Mouse (Mus musculus): ENCODE measurements around the gene Map3k10. TPM values are rescaled to one million over a fixed set of nuclear protein-coding genes. Genes with fewer than 3 reads are reported as not detected.

Gene Map3k10
- polyA plus RNA-seq, 1 experiment from 2014 or later = 5.6 TPM

DNA sequence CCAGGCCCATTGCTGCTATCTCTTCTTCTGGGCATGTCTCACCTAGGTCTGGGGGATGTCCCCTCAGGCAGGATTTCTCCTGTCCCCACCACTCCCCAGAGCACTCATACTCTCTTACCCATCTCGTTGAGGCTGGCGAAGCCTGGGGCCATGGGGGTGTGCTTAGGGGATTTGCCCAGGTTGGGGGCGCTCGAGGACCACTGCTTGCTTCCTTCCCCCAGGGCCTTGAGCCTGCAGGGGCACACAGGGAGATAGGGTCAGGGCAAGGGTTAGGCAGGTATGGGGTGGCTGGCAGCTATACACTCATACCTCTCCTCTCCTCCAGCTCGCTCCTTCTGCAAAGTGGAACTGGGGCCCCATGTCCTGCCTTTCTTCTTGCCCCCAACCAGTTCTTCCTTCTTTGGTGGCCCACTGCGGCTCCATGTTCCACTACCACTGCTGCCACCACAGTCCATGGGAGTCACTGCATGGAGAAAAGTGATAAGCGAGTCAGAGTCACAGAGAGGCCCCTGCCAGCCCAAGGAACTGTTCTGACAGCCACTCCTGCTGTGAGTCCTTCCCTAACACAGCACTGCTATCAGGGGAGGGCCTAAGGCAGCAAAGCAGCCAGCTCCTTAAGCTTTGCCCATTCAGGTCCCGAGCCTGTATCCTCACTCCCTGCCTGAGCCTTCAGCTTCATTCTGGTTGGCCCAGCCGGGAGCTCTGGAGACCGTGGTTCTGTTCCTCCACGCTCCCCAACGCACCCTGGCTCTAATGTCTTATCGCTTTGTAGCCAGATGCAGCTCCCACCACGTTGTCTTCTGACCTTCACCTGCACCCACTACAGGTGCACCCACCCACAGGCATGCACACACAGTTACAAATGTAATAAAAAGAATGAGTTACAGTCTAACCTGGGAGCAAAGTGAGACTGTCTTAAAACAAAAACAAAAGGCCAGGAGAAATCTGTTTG lies 15.4 kb downstream of the Map3k10 start:
- no peaks in the 10 kb centered on the region for H3K9me3 ChIP-seq (ENCODE audit: control insufficient read depth, low read length)
- peak overlapping the region; percentile 2 for H3K4me2 ChIP-seq
- H3K4me1 ChIP-seq (replicated peaks; ENCODE audit: control insufficient read depth, insufficient read depth, low read length) = peaks cover 7% of the 10 kb centered on the region; the same call in 1 of the 2 replicates
- ATAC-seq (replicated peaks; ENCODE audit: low FRiP score) (peak; percentile 89), DNase-seq (ENCODE audit: low spot score) (peak; percentile 40)
- H3K4me3 ChIP-seq (ENCODE audit: low read depth, low read length) = no peak overlapping the region
- H3K27ac ChIP-seq (ENCODE audit: low read depth, low read length) = no peak overlapping the region
- no peaks in the 10 kb centered on the region for H3K36me3 ChIP-seq (ENCODE audit: control insufficient read depth, insufficient read depth, low read length)
- H3K9ac ChIP-seq (ENCODE audit: low read depth, low read length) = no peak overlapping the region
- WGBS = 45% methylated on average over 14 of the region's 14 CpGs
- H3K27me3 ChIP-seq (replicated peaks; ENCODE audit: control insufficient read depth, insufficient read depth, low read length) = peaks cover 57% of the 10 kb centered on the region

DNA sequence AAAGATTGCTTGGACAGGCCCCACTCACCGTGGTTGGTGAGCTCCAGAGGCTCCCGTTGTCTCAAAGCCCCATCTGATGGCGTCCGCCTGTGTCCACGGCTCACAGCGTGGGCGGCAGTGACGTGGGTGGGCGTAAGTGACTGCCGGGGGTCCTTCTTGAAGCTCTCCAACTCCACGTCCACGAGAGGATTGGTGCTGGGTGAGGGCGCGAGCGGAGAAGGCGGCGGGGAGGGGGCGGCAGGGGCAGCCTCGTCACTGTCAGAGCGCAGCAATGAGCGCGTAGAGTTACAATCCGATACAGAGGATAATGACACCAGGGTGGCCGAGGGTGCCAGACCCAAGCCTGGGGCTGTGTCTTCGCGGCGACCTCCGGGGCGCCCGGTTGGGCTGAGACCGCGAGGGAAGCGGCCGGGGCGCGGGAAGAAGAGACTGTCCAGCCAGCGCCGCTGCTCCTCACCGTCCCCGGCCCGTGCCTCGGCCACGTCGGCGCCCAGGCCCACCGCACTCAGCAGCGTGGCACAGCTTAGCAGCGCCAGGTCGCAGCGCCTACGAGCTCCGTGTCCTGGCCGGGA lies 16.5 kb downstream of the Map3k10 start:
- Histone ChIP-seq H3K9me3 (ENCODE audit: control insufficient read depth, low read length) (no peaks in the 10 kb centered on the region), H3K4me3 (ENCODE audit: low read depth, low read length) (no peak overlapping the region; the same call in 1 of the 2 replicates), H3K36me3 (ENCODE audit: control insufficient read depth, insufficient read depth, low read length) (no peaks in the 10 kb centered on the region), H3K27ac (ENCODE audit: low read depth, low read length) (no peak overlapping the region), H3K9ac (ENCODE audit: low read depth, low read length) (no peak overlapping the region), H3K4me1 (replicated peaks; ENCODE audit: control insufficient read depth, insufficient read depth, low read length) (peaks cover 7% of the 10 kb centered on the region; the same call in 1 of the 2 replicates), H3K27me3 (replicated peaks; ENCODE audit: control insufficient read depth, insufficient read depth, low read length) (peaks cover 68% of the 10 kb centered on the region), H3K4me2 (peak overlapping the region; percentile 32)
- DNase-seq (ENCODE audit: low spot score) (no peak), ATAC-seq (replicated peaks; ENCODE audit: low FRiP score) (no peak)
- 15% methylated on average over 53 of the region's 53 CpGs for WGBS

DNA sequence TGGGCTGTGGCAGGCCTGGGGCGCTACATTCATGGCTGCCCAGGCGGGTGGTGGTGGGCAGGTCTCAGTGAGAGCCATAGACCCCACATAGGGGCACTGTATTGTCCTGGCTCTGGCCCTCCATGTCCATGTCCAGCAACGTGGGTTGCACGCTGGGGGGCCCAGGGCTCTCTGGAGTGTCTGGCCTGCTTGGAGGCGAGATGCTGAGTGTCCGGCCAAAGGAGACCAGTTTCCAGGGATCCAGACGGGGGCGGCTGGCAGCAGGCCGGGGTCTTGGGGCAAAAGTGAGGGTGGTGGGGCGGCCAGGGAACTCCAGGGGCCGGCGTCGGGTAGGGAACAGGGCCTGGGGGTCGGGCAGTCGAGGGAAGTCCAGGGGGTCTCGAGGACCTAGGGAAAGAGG lies 17.8 kb downstream of the Map3k10 start:
- Histone ChIP-seq H3K27me3 (replicated peaks; ENCODE audit: control insufficient read depth, insufficient read depth, low read length) (peaks cover 77% of the 10 kb centered on the region), H3K9ac (ENCODE audit: low read depth, low read length) (no peak overlapping the region), H3K4me2 (no peak overlapping the region), H3K9me3 (ENCODE audit: control insufficient read depth, low read length) (no peaks in the 10 kb centered on the region), H3K36me3 (ENCODE audit: control insufficient read depth, insufficient read depth, low read length) (no peaks in the 10 kb centered on the region), H3K4me1 (replicated peaks; ENCODE audit: control insufficient read depth, insufficient read depth, low read length) (peaks cover 7% of the 10 kb centered on the region; the same call in 1 of the 2 replicates), H3K4me3 (ENCODE audit: low read depth, low read length) (no peak overlapping the region), H3K27ac (ENCODE audit: low read depth, low read length) (no peak overlapping the region)
- ATAC-seq (replicated peaks; ENCODE audit: low FRiP score) (no peak), DNase-seq (ENCODE audit: low spot score) (no peak)
- WGBS = 83% methylated on average over 16 of the region's 16 CpGs

DNA sequence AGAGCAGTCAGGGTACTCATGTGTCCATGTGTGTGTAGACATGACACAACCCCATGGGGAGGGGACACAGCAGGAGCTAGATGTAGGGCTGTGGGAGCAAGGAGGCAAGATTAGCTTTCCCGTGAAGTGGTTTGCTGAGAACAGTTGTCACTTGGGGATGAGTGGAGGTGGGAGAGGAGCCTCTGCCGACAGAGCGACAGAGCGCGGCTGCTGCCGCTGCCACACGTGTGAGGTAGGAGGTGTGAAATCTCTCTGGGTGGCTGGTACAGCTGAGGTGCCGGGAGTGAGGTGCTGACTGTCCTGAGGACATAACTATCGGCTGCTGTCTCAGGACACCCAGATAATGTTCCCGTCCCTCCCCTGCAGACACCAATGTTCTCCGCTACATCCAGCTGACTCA lies 18.9 kb downstream of the Map3k10 start:
- Histone ChIP-seq H3K27ac (ENCODE audit: low read depth, low read length) (no peak overlapping the region), H3K27me3 (replicated peaks; ENCODE audit: control insufficient read depth, insufficient read depth, low read length) (peaks cover 79% of the 10 kb centered on the region), H3K9ac (ENCODE audit: low read depth, low read length) (no peak overlapping the region), H3K4me2 (no peak overlapping the region), H3K36me3 (ENCODE audit: control insufficient read depth, insufficient read depth, low read length) (no peaks in the 10 kb centered on the region), H3K9me3 (ENCODE audit: control insufficient read depth, low read length) (no peaks in the 10 kb centered on the region), H3K4me1 (replicated peaks; ENCODE audit: control insufficient read depth, insufficient read depth, low read length) (peaks cover 7% of the 10 kb centered on the region; the same call in 1 of the 2 replicates), H3K4me3 (ENCODE audit: low read depth, low read length) (no peak overlapping the region)
- DNase-seq (ENCODE audit: low spot score) = no peak
- no peak for ATAC-seq (replicated peaks; ENCODE audit: low FRiP score)
- 40% methylated on average over 11 of the region's 11 CpGs for WGBS

DNA sequence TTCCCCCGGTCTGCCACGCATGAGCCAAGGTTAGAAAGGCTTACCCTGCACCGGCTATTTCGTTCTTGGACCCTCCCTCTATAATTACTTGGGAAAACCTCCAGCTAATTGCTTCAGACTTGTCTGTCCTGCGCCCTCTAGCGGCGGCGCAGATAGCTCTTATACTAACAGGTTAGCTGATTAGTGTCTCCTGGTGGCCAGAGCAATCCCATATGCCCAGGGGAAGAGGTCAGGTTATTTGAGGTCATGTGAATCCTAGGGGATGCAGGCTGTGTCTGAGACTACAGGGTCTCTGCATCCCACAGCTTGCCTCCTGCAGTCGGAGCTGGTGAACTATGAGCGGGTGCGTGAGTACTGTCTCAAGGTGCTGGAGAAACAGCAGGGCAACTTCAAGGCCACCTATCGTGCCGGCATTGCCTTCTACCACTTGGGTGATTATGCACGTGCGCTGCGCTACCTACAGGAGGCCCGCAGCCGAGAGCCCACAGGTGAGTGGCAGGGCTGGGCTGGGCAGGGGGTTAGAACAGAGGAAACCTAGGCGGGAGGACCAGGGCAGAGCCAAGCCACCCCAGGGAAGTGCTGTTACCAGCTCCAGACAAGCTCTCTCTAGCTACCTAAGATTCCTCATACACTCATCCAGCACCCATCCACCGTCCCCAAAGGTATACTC lies 19.7 kb downstream of the Map3k10 start:
- Histone ChIP-seq H3K9me3 (ENCODE audit: control insufficient read depth, low read length) (no peaks in the 10 kb centered on the region), H3K4me3 (ENCODE audit: low read depth, low read length) (no peak overlapping the region), H3K4me1 (replicated peaks; ENCODE audit: control insufficient read depth, insufficient read depth, low read length) (peaks cover 7% of the 10 kb centered on the region; the same call in 1 of the 2 replicates), H3K4me2 (no peak overlapping the region), H3K9ac (ENCODE audit: low read depth, low read length) (no peak overlapping the region), H3K36me3 (ENCODE audit: control insufficient read depth, insufficient read depth, low read length) (no peaks in the 10 kb centered on the region), H3K27ac (ENCODE audit: low read depth, low read length) (no peak overlapping the region), H3K27me3 (replicated peaks; ENCODE audit: control insufficient read depth, insufficient read depth, low read length) (peaks cover 78% of the 10 kb centered on the region)
- DNase-seq (ENCODE audit: low spot score) = no peak
- WGBS = 54% methylated on average over 20 of the region's 20 CpGs
- no peak for ATAC-seq (replicated peaks; ENCODE audit: low FRiP score)

DNA sequence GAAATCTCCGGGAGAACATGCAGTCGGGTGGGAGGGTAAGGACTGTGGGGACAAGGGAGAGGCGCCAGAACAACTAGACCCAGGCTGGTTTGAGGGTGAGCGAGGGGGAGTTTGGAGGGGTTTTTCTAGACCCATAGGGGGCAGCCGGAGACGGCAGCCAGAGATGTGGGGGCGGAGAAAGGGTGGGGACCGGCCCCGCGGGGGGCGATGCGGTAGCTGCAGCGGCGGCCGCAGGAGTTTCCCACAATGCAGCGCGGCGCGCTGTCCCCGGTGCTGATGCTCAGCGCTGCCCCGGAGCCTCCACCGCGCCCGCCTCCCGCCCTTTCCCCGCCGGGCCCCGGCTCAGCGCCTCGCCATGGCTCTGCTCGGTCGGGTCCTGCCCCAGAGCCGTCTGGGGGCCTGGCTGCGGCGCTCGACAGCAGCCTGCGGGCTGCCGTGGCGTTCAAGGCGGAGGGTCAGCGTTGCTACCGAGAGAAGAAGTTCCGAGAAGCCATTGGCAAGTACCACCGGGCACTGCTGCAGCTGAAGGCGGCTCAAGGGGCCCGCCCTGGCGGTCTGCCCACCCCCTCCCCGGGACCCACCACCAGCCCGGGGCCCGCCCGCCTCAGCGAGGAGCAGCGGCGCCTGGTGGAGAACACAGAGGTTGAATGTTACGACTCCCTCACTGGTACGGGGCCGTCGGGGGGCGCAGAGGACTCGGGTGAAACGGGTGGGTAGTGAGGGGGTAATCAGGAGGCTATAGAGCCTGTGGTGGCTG lies 20.5 kb downstream of the Map3k10 start, which contains the start of gene Ttc9b:
Ttc9b (plus strand) TSS at position 235 of the 757 bp plus-strand sequence.
- Histone ChIP-seq H3K27me3 (replicated peaks; ENCODE audit: control insufficient read depth, insufficient read depth, low read length) (peaks cover 71% of the 10 kb centered on the region), H3K9ac (ENCODE audit: low read depth, low read length) (no peak within 1 kb of the TSS), H3K36me3 (ENCODE audit: control insufficient read depth, insufficient read depth, low read length) (no peaks in the 10 kb centered on the region), H3K27ac (ENCODE audit: low read depth, low read length) (no peak within 1 kb of the TSS), H3K4me2 (peak within 1 kb of the TSS; percentile 29; the same call in 1 of the 2 replicates), H3K4me3 (ENCODE audit: low read depth, low read length) (peak within 1 kb of the TSS; percentile 27; the same call in 1 of the 2 replicates), H3K9me3 (ENCODE audit: control insufficient read depth, low read length) (no peaks in the 10 kb centered on the region), H3K4me1 (replicated peaks; ENCODE audit: control insufficient read depth, insufficient read depth, low read length) (peaks cover 7% of the 10 kb centered on the region; the same call in 1 of the 2 replicates)
- DNase-seq (ENCODE audit: low spot score) = no peak
- no peak for ATAC-seq (replicated peaks; ENCODE audit: low FRiP score)
- WGBS = 7% methylated on average over 61 of the region's 62 CpGs

DNA sequence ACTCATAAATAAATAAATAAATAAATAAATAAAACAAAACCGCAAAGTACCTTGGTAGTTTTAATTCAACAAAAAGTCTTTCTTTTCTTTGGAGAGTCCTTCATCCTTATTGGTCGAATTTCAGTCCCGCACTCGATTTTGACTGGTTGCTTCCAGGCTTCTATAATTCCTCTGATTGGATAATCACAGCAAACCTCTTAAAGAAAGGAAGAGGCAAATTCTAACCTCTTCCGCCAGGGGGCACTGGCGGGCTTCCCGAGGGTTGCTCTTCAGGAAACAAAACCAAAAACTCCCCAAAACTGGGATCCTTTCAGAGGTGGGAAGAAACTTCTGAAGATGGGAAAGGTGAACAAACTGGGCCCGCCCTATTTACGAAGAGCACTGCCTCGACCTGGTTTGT lies 23.4 kb downstream of the Map3k10 start:
- Histone ChIP-seq H3K36me3 (ENCODE audit: control insufficient read depth, insufficient read depth, low read length) (no peaks in the 10 kb centered on the region), H3K9me3 (ENCODE audit: control insufficient read depth, low read length) (no peaks in the 10 kb centered on the region), H3K27ac (ENCODE audit: low read depth, low read length) (no peak overlapping the region), H3K4me1 (replicated peaks; ENCODE audit: control insufficient read depth, insufficient read depth, low read length) (no peaks in the 10 kb centered on the region; the same call in 1 of the 2 replicates), H3K9ac (ENCODE audit: low read depth, low read length) (no peak overlapping the region), H3K4me3 (ENCODE audit: low read depth, low read length) (peak overlapping the region; percentile 29; the same call in 1 of the 2 replicates), H3K27me3 (replicated peaks; ENCODE audit: control insufficient read depth, insufficient read depth, low read length) (peaks cover 41% of the 10 kb centered on the region), H3K4me2 (peak overlapping the region; percentile 40)
- 0 out of 2 replicates have a peak, but pooled peaks have one; percentile 29 for ATAC-seq (replicated peaks; ENCODE audit: low FRiP score)
- DNase-seq (ENCODE audit: low spot score) = no peak
- WGBS = 5% methylated on average over 10 of the region's 10 CpGs

DNA sequence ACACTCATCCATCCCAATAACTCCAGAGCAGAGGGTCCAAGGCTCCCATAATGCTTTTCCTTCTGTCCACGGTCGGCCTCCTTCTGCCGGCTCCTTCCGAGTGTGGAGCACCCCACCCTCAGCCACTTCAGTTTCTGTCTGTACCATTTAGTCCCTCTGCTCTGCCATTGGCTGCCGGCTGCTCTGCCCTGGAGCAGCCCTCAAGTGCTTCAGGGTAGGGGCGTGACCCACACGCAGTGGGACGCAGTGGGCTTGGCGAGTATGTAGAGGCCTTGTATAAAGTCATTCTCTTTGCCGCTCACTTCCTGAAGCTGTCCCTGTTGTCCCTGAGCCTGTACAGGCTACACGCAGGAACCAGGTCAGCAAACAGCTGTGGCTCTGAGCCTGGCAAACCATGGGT lies 24.7 kb downstream of the Map3k10 start:
- DNase-seq (ENCODE audit: low spot score) (no peak), ATAC-seq (replicated peaks; ENCODE audit: low FRiP score) (peak; percentile 38; the same call in 1 of the 2 replicates)
- Histone ChIP-seq H3K4me3 (ENCODE audit: low read depth, low read length) (no peak overlapping the region), H3K27me3 (replicated peaks; ENCODE audit: control insufficient read depth, insufficient read depth, low read length) (peaks cover 29% of the 10 kb centered on the region), H3K9me3 (ENCODE audit: control insufficient read depth, low read length) (no peaks in the 10 kb centered on the region), H3K27ac (ENCODE audit: low read depth, low read length) (no peak overlapping the region), H3K9ac (ENCODE audit: low read depth, low read length) (no peak overlapping the region), H3K36me3 (ENCODE audit: control insufficient read depth, insufficient read depth, low read length) (no peaks in the 10 kb centered on the region), H3K4me2 (no peak overlapping the region), H3K4me1 (replicated peaks; ENCODE audit: control insufficient read depth, insufficient read depth, low read length) (no peaks in the 10 kb centered on the region; the same call in 1 of the 2 replicates)
- WGBS = 86% methylated on average over 11 of the region's 11 CpGs
